Mouse (Mus musculus): ENCODE measurements around the gene Trim7.

DNA sequence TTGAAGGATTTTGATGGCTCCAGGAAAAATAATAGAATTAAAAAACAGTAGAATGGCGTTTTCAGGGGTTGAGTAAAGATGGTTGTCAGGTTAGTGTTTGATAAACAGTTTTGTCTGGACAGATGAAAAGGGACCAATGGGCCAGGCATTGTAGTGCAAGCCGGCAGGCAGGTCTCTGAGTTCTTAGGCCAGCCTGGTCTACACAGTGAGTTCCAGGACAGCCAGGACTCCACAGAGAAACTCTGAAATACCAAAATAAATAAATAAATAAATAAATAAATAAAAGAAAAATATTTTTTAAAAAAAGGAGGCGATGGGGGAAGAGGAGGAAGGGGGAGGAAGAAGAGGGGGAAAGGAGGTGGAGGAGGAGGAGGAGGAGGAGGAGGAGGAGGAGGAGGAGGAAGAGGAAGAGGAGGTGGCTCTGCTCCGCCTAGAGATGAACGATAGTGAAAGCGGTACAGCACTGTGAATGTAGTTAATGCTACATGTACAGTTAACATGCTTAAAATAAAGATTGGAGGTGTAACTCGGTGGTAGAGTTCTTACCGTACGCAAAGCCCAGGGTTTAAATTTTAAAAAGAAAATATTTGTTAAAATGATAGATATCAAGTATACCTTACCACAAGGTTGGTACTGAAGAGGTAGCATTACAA lies 7.3 kb downstream of the Trim7 start:
- TF ChIP-seq CTCF (conservative IDR thresholded peaks at IDR 0.05; ENCODE audit: low read length) = no peak
- no peak for TF ChIP-seq POU5F1 (IDR thresholded peaks at IDR 0.05; ENCODE audit: borderline replicate concordance, low read length)
